Comparison of ENCODE assay signal across 16 mouse cellular contexts in the genomic region with DNA sequence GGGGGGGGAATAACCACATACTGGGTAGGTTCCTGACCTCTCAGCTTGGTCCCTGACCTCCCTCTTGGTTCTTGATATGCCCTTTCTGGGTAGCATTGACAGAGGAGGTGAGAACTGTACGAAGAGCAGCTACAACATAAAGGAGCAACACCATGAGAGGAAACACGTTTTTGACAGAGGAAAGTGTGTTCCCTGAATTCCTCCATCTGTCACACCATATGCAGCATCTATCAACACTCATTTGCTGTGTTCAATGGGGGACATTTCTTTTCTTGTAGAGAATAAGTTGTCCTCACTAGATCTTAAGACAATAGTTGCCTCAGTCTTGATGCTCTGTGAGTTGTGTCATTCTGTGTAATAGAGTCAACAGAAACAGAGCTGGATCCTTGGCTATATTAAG.
"Had no signal": no experiment of that assay in that cellular context is flagged by ENCODE, and none has a peak within 500 bp of the region (broad histone marks: within the 10 kb centered on the region; RNA-seq: fewer than 3 reads in every experiment).

No protein-coding gene starts in this region.

- H3K4me1 ChIP-seq: lung, embryonic 15.5 days; megakaryocyte, embryonic 14.5 days; midbrain, embryonic 13.5 days; midbrain, embryonic 15.5 days; neural tube, embryonic 12.5 days; stomach, embryonic 15.5 days had no signal

- H3K27ac ChIP-seq: lung, embryonic 15.5 days; macrophage; midbrain, embryonic 13.5 days; midbrain, embryonic 15.5 days; neural tube, embryonic 12.5 days; stomach, embryonic 15.5 days; stomach, postnatal 0 days had no signal

- DNase-seq: lung, postnatal 14 days; lung, postnatal 36 days; right cerebral cortex, postnatal 14 days; thymus, adult 2 months; thymus, postnatal 25 days; thymus, postnatal 4 days had no signal

- H3K36me3 ChIP-seq: lung, embryonic 15.5 days; midbrain, embryonic 13.5 days; midbrain, embryonic 15.5 days; neural tube, embryonic 12.5 days; stomach, embryonic 15.5 days had no signal

- ATAC-seq: lung, postnatal 0 days; midbrain, embryonic 13.5 days; midbrain, embryonic 15.5 days had no signal

- H3K9ac ChIP-seq: lung, embryonic 15.5 days; midbrain, embryonic 13.5 days; midbrain, embryonic 15.5 days; neural tube, embryonic 12.5 days; stomach, embryonic 15.5 days had no signal

- H3K4me3 ChIP-seq: lung, embryonic 15.5 days; megakaryocyte, embryonic 14.5 days; midbrain, embryonic 13.5 days; midbrain, embryonic 15.5 days; neural tube, embryonic 12.5 days; stomach, embryonic 15.5 days had no signal

- H3K4me2 ChIP-seq: lung, embryonic 15.5 days; midbrain, embryonic 11.5 days; midbrain, embryonic 13.5 days; midbrain, embryonic 15.5 days; neural tube, embryonic 12.5 days; stomach, embryonic 15.5 days had no signal

- H3K27me3 ChIP-seq: lung, embryonic 15.5 days; midbrain, embryonic 13.5 days; midbrain, embryonic 15.5 days; neural tube, embryonic 12.5 days; stomach, embryonic 15.5 days had no signal

- H3K9me3 ChIP-seq: lung, embryonic 15.5 days; midbrain, embryonic 13.5 days; midbrain, embryonic 15.5 days; neural tube, embryonic 12.5 days; stomach, embryonic 15.5 days had no signal
